ENCODE assay signal across 8 mouse cellular contexts in genomic region chr11:43426414-43426884, GRCm38 (mm10). TPM values are rescaled to one million over a fixed set of nuclear protein-coding genes. Genes with fewer than 3 reads are reported as not detected.
DNase-seq lines count a peak whose midpoint lies in the region; ATAC-seq and TF ChIP-seq lines count a peak whose summit lies in the region.

No protein-coding gene starts in this region.

- H3K27me3 ChIP-seq in forebrain, postnatal 0 days (ENCODE audit: insufficient read depth, low read length), result no peaks in the 10 kb centered on the region
- no peaks in the 10 kb centered on the region for H3K27me3 ChIP-seq in kidney, embryonic 14.5 days (ENCODE audit: control insufficient read depth, insufficient read depth, low read length)
- H3K27me3 ChIP-seq in midbrain, embryonic 11.5 days (ENCODE audit: control insufficient read depth, insufficient read depth, low read length), result no peaks in the 10 kb centered on the region

- peak overlapping the region; percentile 66 for H3K4me2 ChIP-seq in forebrain, postnatal 0 days (ENCODE audit: low read depth)
- H3K4me2 ChIP-seq in kidney, embryonic 14.5 days (replicated peaks; ENCODE audit: low read depth, low read length), result peak overlapping the region; percentile 46
- peak overlapping the region; percentile 46 for H3K4me2 ChIP-seq in midbrain, embryonic 11.5 days

- WGBS in forebrain, postnatal 0 days, result 20% methylated on average over 7 of the region's 7 CpGs
- 14% methylated on average over 7 of the region's 7 CpGs for WGBS in kidney, embryonic 14.5 days
- 19% methylated on average over 7 of the region's 7 CpGs for WGBS in midbrain, embryonic 11.5 days

- TF ChIP-seq POLR2A in bone marrow macrophage, adult 2 months (IDR thresholded peaks at IDR 0.05; ENCODE audit: borderline replicate concordance, low read depth, low read length), result no peak

- no peaks in the 10 kb centered on the region for H3K36me3 ChIP-seq in forebrain, postnatal 0 days (ENCODE audit: insufficient read depth)
- no peaks in the 10 kb centered on the region for H3K36me3 ChIP-seq in kidney, embryonic 14.5 days (ENCODE audit: control insufficient read depth, insufficient read depth, low read length)
- H3K36me3 ChIP-seq in midbrain, embryonic 11.5 days (ENCODE audit: control insufficient read depth, insufficient read depth, low read length), result no peaks in the 10 kb centered on the region

- no peak overlapping the region for H3K9ac ChIP-seq in forebrain, postnatal 0 days
- peak overlapping the region; percentile 28; the same call in 1 of the 2 replicates for H3K9ac ChIP-seq in kidney, embryonic 14.5 days (ENCODE audit: low read depth, low read length)
- H3K9ac ChIP-seq in midbrain, embryonic 11.5 days (ENCODE audit: low read length), result peak overlapping the region; percentile 34; the same call in 1 of the 2 replicates

- H3K9me3 ChIP-seq in forebrain, postnatal 0 days (ENCODE audit: low read length), result no peaks in the 10 kb centered on the region
- no peaks in the 10 kb centered on the region for H3K9me3 ChIP-seq in kidney, embryonic 14.5 days (ENCODE audit: control insufficient read depth, low read length)
- H3K9me3 ChIP-seq in midbrain, embryonic 11.5 days (ENCODE audit: control insufficient read depth, low read length), result no peaks in the 10 kb centered on the region

- peak; percentile 19; the same call in 1 of the 2 replicates for ATAC-seq in forebrain, postnatal 0 days
- ATAC-seq in kidney, embryonic 14.5 days (ENCODE audit: low FRiP score, low TSS enrichment), result peak; percentile 48; the same call in 1 of the 2 replicates
- peak; percentile 61 for ATAC-seq in midbrain, embryonic 11.5 days (ENCODE audit: low FRiP score)
- no peak for ATAC-seq in CD4-positive, CD25-positive, alpha-beta regulatory T cell, adult 4 months

- peak overlapping the region; percentile 73 for H3K4me3 ChIP-seq in bone marrow macrophage, adult 2 months (ENCODE audit: insufficient read depth, low read length)
- H3K4me3 ChIP-seq in forebrain, postnatal 0 days (ENCODE audit: low read depth, low read length), result peak overlapping the region; percentile 54
- peak overlapping the region; percentile 59 for H3K4me3 ChIP-seq in kidney, embryonic 14.5 days (ENCODE audit: low read length)
- H3K4me3 ChIP-seq in midbrain, embryonic 11.5 days (ENCODE audit: low read depth, low read length), result peak overlapping the region; percentile 51

- peaks cover 10% of the 10 kb centered on the region for H3K4me1 ChIP-seq in bone marrow macrophage, adult 2 months (ENCODE audit: control insufficient read depth, insufficient read depth, low read length)
- H3K4me1 ChIP-seq in forebrain, postnatal 0 days (ENCODE audit: insufficient read depth), result no peaks in the 10 kb centered on the region
- 0 out of 2 replicates have a peak, but pooled peaks cover 6% of the 10 kb centered on the region for H3K4me1 ChIP-seq in kidney, embryonic 14.5 days (ENCODE audit: control insufficient read depth, insufficient read depth, low read length)
- H3K4me1 ChIP-seq in midbrain, embryonic 11.5 days (ENCODE audit: control insufficient read depth, insufficient read depth, low read length), result 0 out of 2 replicates have a peak, but pooled peaks cover 2% of the 10 kb centered on the region

- peak; percentile 9 for DNase-seq in ovary, postnatal 36 days (ENCODE audit: low spot score)
- no peak for DNase-seq in ovary, adult 18-20 months (ENCODE audit: low spot score)
- no peak for DNase-seq in forebrain, postnatal 0 days
- peak; percentile 89 for DNase-seq in midbrain, embryonic 11.5 days (ENCODE audit: low spot score, missing footprints)
- no peak for DNase-seq in layer of hippocampus, adult 11-12 months (ENCODE audit: low spot score)

- H3K27ac ChIP-seq in bone marrow macrophage, adult 2 months (ENCODE audit: insufficient read depth, low read depth, low read length), result peak overlapping the region; percentile 61
- H3K27ac ChIP-seq in forebrain, postnatal 0 days (ENCODE audit: low read depth, low read length), result no peak overlapping the region
- peak overlapping the region; percentile 47; the same call in 1 of the 2 replicates for H3K27ac ChIP-seq in kidney, embryonic 14.5 days (ENCODE audit: low read depth, low read length)
- H3K27ac ChIP-seq in midbrain, embryonic 11.5 days (ENCODE audit: low read depth, low read length), result no peak overlapping the region

- TF ChIP-seq CTCF in bone marrow macrophage, adult 2 months (IDR thresholded peaks at IDR 0.05; ENCODE audit: low read depth, low read length), result no peak
- TF ChIP-seq CTCF in forebrain, postnatal 0 days (IDR thresholded peaks at IDR 0.05; ENCODE audit: low read depth), result no peak

RNA-seq across cellular contexts. Expression of gene Pttg1, which starts 0.4 kb away (rescaled TPM):
- polyA plus RNA-seq in bone marrow macrophage, adult 2 months (2012; ENCODE audit: insufficient read depth, insufficient read length, missing spikeins), result 60.1 and 81.7 TPM in 2 replicates
- 21.3 and 50.8 TPM in 2 replicates for total RNA-seq in forebrain, postnatal 0 days (2014; rRNA removed)
- polyA plus RNA-seq in forebrain, postnatal 0 days (2015; fragmentation: Nextera tagmentation; extraction: Ambion mirVana), result 48.7 and 52.1 TPM in 2 replicates
- polyA plus RNA-seq in kidney, embryonic 14.5 days (2014; fragmentation: Nextera tagmentation; extraction: Ambion mirVana), result 105 and 129 TPM in 2 replicates
- 89.0 and 97.1 TPM in 2 replicates for polyA plus RNA-seq in midbrain, embryonic 11.5 days (2014; fragmentation: Nextera tagmentation; extraction: Ambion mirVana)
- polyA plus RNA-seq in CD4-positive, CD25-positive, alpha-beta regulatory T cell, adult 4 months (2017; shearing (Covaris generic)), result 100 to 1,000 TPM; 183 to 195 TPM

RNA-seq across cellular contexts. Expression of gene Slu7, which starts 7.1 kb away (rescaled TPM):
- polyA plus RNA-seq in bone marrow macrophage, adult 2 months (2012; ENCODE audit: insufficient read depth, insufficient read length, missing spikeins), result 65.4 and 68.9 TPM in 2 replicates
- total RNA-seq in forebrain, postnatal 0 days (2014; rRNA removed), result 29.5 and 35.7 TPM in 2 replicates
- 56.0 and 59.1 TPM in 2 replicates for polyA plus RNA-seq in forebrain, postnatal 0 days (2015; fragmentation: Nextera tagmentation; extraction: Ambion mirVana)
- polyA plus RNA-seq in kidney, embryonic 14.5 days (2014; fragmentation: Nextera tagmentation; extraction: Ambion mirVana), result 58.2 and 65.2 TPM in 2 replicates
- 71.6 and 76.7 TPM in 2 replicates for polyA plus RNA-seq in midbrain, embryonic 11.5 days (2014; fragmentation: Nextera tagmentation; extraction: Ambion mirVana)
- polyA plus RNA-seq in CD4-positive, CD25-positive, alpha-beta regulatory T cell, adult 4 months (2017; shearing (Covaris generic)), result 100 to 1,000 TPM; 103 to 115 TPM

RNA-seq across cellular contexts. Expression of gene C1qtnf2, which starts 47.6 kb away (rescaled TPM):
- polyA plus RNA-seq in bone marrow macrophage, adult 2 months (2012; ENCODE audit: insufficient read depth, insufficient read length, missing spikeins), result not detected in 2 replicates
- total RNA-seq in forebrain, postnatal 0 days (2014; rRNA removed), result 15.5 and 16.8 TPM in 2 replicates
- polyA plus RNA-seq in forebrain, postnatal 0 days (2015; fragmentation: Nextera tagmentation; extraction: Ambion mirVana), result 17.6 and 18.7 TPM in 2 replicates
- polyA plus RNA-seq in kidney, embryonic 14.5 days (2014; fragmentation: Nextera tagmentation; extraction: Ambion mirVana), result 13.4 and 17.9 TPM in 2 replicates
- polyA plus RNA-seq in midbrain, embryonic 11.5 days (2014; fragmentation: Nextera tagmentation; extraction: Ambion mirVana), result 2.7 and 3.1 TPM in 2 replicates
- not detected for polyA plus RNA-seq in CD4-positive, CD25-positive, alpha-beta regulatory T cell, adult 4 months (2017; shearing (Covaris generic))

Comparison
In these comparisons a context has a peak if more than half of its experiments do, and no peak if none do; other contexts are left out.
1. DNase-seq: peak in ovary, postnatal 36 days (single experiment) and midbrain, embryonic 11.5 days (single experiment); none in ovary, adult 18-20 months (single experiment), forebrain, postnatal 0 days (single experiment) and layer of hippocampus, adult 11-12 months (single experiment).
2. H3K27ac ChIP-seq: peak in bone marrow macrophage, adult 2 months (single experiment) and kidney, embryonic 14.5 days (single experiment); none in forebrain, postnatal 0 days (single experiment) and midbrain, embryonic 11.5 days (single experiment).
3. Peak in every context shown above with its lines, with median percentiles within 50 percentile points of each other: H3K4me3 ChIP-seq and H3K4me2 ChIP-seq.